Mouse (Mus musculus) brown adipose tissue, adult 24 weeks (tissue): Measurements from ENCODE around the gene Hnrnpa0. TPM values are rescaled to one million over a fixed set of nuclear protein-coding genes. Genes with fewer than 3 reads are reported as not detected.
A peak's percentile ranks its signal among the peaks of the same experiment; 100 is the strongest.
"Not testable (repeated sequence)": the region's sequence is repeated elsewhere in the genome, so short reads cannot be mapped to it uniquely, and the experiment has no call there.

Source experiments
- H3K27ac ChIP-seq: fragments of 200-500 bp; replicated peaks from 2 replicates; pipeline ENCODE4 v1.5.1; 2012; ENCODE audit warnings: low read depth, mild to moderate bottlenecking, low read length
- H3K4me1 ChIP-seq: fragments of 200-500 bp; 2 replicates; pipeline ENCODE4 v1.6.1; 2012; ENCODE audit warnings: low read length, mixed read lengths; ENCODE audit not compliant: control insufficient read depth, insufficient read depth, insufficient read length
- H3K4me3 ChIP-seq: fragments of 200-500 bp; 2 replicates; pipeline ENCODE4 v1.5.1; 2012; ENCODE audit warnings: low read depth, mild to moderate bottlenecking, low read length, moderate library complexity; ENCODE audit not compliant: insufficient read depth
- polyA plus RNA-seq: library from polyadenylated mRNA; stranded (reverse); fragments of >200 nt; gene quantifications from 2 replicates; pipeline ENCODE4 v1.2.4, GENCODE M21; 2012; ENCODE audit not compliant: missing spikeins, insufficient read depth, insufficient read length

Hnrnpa0 gene
- polyA plus RNA-seq, 1 experiment = 31.9 TPM

DNA sequence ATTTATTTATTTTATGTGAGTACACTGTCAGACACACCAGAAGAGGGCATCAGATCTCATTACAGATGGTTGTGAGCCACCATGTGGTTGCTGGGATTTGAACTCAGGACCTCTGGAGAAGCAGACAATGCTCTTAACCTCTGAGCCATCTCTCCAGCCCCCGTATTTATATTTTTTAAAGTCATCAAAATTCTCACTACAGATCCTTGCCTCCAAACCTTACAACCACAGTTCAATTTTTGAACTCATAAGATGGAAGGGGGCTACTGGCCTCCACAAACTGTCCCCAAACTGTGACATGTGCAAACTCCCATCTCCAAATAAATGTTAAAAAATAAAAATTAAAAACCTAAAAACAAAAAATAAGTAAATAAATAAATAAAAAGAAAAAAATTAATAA is 19.4 kb upstream of the Hnrnpa0 start:
- Histone ChIP-seq H3K4me3 (no peak overlapping the region), H3K27ac (no peak overlapping the region), H3K4me1 (no peaks in the 10 kb centered on the region)

DNA sequence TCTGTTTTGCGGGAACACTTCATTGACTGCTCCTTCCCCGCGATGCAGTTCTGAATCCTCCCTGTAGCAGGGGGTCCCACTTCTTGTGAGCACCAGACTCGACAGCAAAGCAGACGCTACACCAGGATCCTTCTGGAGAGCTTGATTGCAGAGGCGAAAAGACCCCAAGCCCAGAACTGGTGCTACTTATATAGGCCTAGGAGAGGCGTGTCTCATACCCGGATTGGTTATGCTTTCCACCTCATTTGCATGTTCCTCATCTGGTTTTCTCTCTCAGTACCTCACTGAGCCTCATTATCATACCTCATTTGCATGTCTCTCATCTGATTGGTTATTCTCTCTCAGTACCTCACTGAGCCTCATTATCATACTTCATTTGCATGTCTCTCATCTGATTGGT is 18.2 kb upstream of the Hnrnpa0 start:
- H3K27ac ChIP-seq, H3K4me1 ChIP-seq, H3K4me3 ChIP-seq: not testable (repeated sequence)

DNA sequence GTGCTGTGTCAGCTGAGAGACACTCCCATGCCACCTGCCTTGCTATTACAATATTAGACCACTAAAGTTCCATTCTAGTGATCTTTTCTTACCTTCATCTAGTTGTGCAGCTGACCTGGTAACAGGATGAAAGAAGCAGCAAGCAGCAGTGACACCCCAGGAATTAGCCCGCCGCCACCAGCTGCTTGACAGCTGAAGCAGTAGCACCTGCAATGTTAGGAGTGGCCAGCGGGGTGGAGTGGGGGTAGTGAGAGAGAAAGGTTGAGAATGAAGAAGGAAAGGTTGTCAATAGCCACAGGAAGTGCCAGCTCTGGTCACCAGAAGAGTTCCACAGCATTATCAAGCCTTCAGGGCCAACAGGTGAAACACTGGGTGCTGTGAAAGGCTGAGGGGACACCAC is 3.3 kb upstream of the Hnrnpa0 start:
- Histone ChIP-seq H3K4me1 (no peaks in the 10 kb centered on the region), H3K27ac (no peak overlapping the region), H3K4me3 (no peak overlapping the region)

DNA sequence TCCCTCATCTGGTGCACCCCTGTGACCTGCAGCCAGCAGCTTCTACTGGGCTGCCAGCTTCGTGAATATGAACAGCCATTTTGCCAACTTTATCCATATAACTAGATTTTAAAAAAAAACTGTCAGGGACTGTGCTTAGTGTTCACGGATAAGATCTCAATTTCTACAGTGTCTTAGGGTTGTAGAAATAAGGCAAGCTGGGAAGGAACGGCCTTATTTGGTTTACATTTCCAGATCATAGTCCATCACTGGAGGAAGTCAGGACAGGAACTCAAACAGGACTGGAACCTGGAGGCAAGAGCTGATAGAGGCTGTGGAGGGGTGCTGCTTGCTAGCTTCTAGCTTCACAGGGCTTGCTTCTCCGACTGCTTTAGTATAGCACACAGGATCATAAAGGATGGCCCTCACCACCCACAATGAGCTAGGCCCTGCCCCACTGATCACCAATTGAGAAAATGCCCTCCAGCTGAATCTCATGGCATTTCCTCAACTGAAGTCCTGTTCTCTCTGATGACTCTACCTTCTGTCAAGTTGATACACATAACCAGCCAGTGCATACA is 1.4 kb upstream of the Hnrnpa0 start:
- peak overlapping the region; percentile 90 for H3K4me3 ChIP-seq
- H3K27ac ChIP-seq = peak overlapping the region; percentile 97
- peaks cover 2% of the 10 kb centered on the region; the same call in 1 of the 2 replicates for H3K4me1 ChIP-seq

DNA sequence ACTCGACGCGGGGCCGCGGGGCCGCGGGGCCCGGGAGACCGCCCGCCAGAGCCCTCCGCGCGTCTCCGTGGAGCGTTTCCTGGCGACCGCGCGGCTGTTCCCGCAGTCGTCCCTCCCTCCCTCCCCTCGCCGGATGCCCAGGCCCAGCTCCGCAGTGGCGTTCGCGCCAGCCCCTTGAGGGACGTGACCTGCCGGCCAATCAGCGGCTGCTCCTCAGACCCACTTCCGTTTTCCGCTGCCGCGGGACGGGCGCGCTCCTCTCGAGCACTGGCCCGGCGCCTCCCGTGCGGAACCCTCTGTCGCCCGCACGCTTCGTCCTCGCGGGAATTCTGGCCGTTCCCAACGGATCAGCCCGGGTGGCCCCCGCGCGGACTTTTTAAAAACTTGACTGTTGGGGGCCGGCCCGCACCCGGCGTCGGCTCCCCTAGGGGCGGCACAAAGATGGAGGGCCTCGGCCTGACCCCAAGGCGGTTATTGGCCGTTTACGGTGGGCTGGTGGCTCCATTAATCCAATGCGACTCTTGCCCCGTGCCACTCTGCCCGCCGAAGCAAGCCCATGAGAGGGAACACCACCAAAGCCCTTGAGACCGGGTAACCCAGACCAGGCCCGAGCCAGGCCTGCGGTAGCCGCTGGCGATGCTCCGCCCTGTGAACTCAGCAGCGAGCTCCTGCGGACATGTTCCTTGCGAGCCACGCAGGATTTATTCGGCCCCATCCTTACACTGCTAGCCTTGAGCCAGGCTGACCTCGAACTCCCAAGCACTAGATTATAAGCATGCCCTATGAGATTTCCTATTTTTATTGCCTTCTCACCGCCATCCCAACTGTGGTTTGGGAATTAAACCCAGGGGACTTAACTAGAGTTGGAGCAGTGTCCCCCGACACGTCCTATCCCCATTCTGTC is 664 bp upstream of the Hnrnpa0 start:
- H3K4me1 ChIP-seq = peaks cover 2% of the 10 kb centered on the region; the same call in 1 of the 2 replicates
- H3K4me3 ChIP-seq = peak overlapping the region; percentile 90
- peak overlapping the region; percentile 98 for H3K27ac ChIP-seq

DNA sequence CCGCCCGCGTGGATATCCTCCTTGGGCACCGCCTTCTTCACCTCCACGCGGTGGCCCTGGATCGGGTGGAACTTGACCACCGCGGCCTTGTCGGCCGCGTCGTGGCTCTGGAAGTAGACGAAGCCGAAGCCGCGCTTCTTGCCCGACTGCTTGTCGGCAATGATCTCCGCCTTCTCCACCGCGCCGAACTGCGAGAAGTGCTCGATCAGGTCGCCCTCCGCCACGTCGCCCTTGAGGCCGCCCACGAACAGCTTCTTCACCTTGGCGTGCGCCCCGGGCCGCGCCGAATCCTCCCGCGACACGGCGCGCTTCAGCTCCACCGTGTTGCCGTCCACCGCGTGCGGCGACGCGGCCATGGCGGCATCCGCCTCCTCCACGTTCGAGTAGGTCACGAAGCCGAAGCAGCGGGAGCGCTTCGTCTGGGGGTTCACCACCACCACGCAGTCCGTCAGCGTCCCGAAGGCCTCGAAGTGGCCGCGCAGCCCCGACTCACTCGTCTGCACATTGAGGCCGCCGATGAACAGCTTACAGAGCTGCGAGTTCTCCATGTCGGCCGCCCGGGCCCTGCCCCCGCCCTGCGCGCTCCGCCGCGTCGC is 492 bp downstream of the Hnrnpa0 start:
- peak overlapping the region; percentile 86 for H3K27ac ChIP-seq
- H3K4me3 ChIP-seq = peak overlapping the region; percentile 87

DNA sequence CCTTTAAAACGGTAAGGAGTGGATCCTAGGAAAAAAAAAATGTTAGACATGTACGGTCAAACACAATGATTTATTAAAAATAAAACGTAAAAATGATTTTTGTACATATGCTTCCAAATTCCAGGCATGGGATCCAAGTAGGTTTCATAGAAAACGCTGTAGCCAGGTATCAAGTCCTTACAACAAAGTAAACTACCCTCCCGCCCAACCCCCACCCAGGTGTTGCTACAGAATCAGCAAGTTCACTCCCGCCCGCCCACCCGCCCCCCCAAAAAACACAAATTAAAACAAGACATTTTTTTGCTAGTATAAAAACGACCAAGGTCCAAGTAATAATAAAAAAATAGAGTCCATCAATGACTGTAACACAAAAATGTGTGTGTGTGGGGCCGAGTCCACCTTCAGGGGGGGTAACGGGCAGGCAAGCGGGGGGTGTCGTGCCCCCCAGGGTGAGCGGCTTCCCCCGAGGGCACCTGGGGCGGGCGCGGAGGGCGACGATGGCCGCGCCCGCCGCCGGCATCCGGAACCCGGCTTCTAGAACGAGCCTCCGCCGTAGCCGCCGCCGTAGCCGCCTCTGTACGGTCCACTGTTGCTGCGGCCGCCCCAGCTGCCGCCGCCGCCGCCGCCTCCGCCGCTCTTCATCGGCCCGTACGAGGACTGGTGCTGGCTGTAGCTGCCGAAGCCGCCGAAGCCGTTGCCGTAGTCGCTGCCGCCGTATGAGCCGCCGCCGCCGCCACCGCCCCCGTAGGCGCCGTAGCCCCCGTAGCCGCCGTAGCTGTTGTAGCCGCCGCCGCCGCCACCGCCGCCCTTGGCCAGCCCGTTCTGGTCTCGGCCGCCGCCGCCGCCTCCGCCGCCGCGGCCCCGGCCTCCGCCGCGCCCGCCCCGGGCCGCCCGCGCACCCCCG is 1.2 kb downstream of the Hnrnpa0 start:
- Histone ChIP-seq H3K27ac (peak overlapping the region; percentile 86; the same call in 1 of the 2 replicates), H3K4me3 (peak overlapping the region; percentile 87), H3K4me1 (peaks cover 6% of the 10 kb centered on the region; the same call in 1 of the 2 replicates)

More for the DNA sequence above, 492 bp downstream of the Hnrnpa0 start:
- H3K4me1 ChIP-seq = peaks cover 2% of the 10 kb centered on the region; the same call in 1 of the 2 replicates

DNA sequence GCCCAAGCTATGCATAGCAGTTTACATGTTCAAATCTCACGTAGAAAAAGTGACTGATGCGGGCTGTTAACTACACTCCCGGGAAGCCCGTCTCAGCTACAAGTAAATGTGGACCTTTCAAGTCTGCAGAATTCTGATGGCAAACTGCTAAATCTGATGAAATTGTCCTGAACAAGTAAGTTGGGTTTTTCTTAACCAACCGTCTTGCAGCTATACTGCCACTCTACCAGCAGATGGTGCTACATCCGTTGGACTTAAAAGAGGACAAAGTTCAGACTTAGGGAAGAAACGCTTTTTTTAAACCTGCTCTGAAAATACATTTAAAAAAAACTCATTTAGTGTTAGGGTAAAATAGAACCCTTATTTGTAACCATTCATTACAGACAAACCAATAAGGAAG is 2.2 kb downstream of the Hnrnpa0 start:
- Histone ChIP-seq H3K27ac (no peak overlapping the region), H3K4me1 (peaks cover 6% of the 10 kb centered on the region; the same call in 1 of the 2 replicates), H3K4me3 (no peak overlapping the region)

DNA sequence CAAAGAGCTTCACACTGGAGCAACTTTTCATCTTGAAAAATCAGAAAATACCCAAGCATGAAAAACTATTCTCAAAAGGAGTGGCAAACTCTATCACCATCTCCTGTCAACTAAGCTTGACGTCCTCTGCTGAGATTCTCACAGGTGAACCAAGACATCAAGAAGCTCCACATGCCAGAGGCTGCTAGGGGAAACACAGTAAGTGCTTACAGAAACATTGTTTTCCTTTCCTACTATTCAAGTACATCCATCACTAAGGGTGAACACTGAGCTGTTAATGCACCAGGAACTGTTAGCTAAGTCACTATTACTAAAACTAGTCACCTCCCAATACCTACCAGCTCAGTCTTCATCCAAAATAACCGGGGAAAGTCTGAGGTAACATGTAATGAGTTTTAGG is 3.4 kb downstream of the Hnrnpa0 start:
- no peak overlapping the region for H3K4me3 ChIP-seq
- no peak overlapping the region for H3K27ac ChIP-seq
- peaks cover 6% of the 10 kb centered on the region; the same call in 1 of the 2 replicates for H3K4me1 ChIP-seq

DNA sequence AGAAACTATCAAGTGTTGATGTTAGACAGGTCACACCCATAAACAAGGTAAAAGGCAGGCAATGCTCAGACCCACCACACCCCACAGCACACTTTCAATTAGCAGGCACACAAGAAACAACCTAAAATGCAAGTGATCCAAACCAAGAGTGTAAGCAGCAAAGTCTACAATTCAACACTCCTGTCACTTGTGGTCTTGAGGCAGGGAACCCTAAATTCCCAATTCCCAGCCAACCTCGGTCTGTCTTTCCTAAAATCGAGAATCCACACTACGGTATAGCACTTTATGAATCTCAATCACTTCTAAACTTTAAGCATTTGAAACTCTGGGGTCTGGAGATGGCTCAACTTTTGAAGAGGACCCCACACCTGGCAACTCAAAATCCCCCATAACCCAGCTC is 4.1 kb downstream of the Hnrnpa0 start:
- Histone ChIP-seq H3K27ac (no peak overlapping the region), H3K4me3 (no peak overlapping the region), H3K4me1 (peaks cover 6% of the 10 kb centered on the region; the same call in 1 of the 2 replicates)

DNA sequence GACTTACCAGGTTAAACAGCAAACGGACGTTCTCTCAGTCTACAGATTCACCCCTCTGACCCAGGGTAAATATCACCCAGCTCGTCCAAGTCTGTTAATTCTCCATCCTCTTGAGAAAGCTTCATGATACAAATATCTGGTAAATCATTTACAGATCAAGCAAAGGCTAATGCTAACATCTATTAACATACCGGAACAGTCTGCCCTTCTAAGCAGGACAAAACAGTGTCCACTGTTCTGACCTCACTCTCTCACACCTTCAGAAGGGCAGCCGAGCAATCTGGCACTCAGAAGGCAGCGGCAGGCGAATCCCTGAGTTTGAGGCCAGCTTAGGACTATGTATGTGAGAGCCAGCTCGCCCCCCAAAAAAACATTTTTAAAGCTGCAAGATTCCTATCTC is 5.0 kb downstream of the Hnrnpa0 start:
- Histone ChIP-seq H3K27ac (no peak overlapping the region), H3K4me3 (no peak overlapping the region)

DNA sequence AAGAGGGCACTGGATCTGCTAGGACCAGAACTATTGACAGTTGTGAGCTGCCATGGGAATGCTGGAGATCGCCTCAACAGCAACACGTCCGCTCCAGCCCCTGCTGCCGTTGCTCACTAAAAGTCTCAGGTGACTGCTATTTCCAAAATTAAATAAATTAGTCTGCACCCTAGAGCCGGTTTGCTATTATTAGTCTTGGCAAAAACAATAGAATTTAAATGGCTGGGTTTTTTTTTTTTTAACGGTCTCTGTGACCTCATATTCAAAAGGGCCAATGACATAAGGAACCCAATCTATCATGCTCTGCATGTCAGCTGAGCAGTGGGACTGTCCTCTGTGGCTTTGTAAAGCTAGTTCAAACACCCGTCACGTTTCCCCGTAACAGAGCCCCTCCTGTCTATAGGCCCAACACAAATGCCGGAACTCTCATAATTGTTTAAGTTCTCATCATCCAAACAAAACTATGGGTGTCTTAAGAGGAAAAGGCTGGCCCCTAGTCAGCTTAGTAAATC is 5.5 kb downstream of the Hnrnpa0 start:
- Histone ChIP-seq H3K4me1 (peaks cover 6% of the 10 kb centered on the region; the same call in 1 of the 2 replicates), H3K4me3 (no peak overlapping the region), H3K27ac (no peak overlapping the region)

More for the DNA sequence above, 5.0 kb downstream of the Hnrnpa0 start:
- peaks cover 6% of the 10 kb centered on the region; the same call in 1 of the 2 replicates for H3K4me1 ChIP-seq

DNA sequence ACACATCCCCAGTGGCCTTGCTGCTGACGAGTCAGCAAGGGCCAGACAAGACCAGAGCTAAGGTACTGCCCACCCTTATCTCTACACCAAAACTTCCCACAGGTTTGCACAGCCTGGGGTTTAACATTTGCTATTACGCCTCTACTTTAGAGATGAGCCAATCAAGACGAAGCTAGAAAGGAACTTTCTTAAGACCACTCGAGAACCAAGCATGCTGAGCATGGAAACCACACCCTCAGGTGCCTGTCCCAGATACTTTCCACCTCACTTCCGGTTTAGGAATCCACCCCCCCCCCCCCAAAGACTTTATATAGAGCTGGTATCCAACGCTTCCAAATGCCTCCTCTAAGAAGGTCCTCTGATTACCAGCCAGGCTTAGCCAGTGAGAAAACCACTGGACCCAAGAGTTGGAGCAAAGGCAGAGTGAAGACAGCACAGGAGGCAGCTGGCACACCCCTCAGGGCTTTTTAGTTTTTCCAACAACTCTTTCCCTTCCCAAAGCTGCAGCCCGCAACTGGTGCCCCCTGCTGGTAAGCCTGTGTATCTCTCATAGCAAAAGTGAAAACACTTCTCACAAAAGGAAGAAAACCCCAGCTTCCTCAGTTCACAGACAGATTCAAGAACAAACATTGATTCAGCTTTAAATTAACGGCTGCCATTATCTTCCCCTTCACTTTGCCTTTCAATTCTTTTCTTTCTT is 10.9 kb downstream of the Hnrnpa0 start:
- H3K27ac ChIP-seq = no peak overlapping the region
- no peak overlapping the region for H3K4me3 ChIP-seq
- peaks cover 7% of the 10 kb centered on the region; the same call in 1 of the 2 replicates for H3K4me1 ChIP-seq

DNA sequence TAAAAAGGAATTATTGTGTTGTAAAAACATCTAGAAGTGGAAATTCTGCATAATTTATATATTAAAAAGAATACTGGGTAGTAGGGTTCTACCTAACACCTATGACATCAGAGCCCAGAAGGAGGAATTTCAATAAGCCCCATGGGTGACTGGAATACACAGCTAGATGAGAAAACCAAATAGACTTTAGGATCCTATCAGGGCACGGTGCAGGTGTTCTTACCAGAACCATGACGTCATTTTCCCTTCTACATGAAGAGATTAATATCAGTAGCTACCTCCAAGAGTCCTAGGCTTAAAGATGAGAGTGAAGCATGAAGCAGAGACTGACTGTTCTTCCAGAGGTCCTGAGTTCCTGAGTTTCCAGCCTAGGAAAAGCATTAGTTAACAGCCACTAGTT is 11.6 kb downstream of the Hnrnpa0 start:
- Histone ChIP-seq H3K27ac (no peak overlapping the region), H3K4me1 (peaks cover 6% of the 10 kb centered on the region; the same call in 1 of the 2 replicates), H3K4me3 (no peak overlapping the region)
